Mouse (Mus musculus) heart, embryonic 14.5 days (tissue): Measurements from ENCODE around the gene Hoxb5. TPM values are rescaled to one million over a fixed set of nuclear protein-coding genes. Genes with fewer than 3 reads are reported as not detected.

ENCODE experiments used
- ATAC-seq: fragments of 200-750 bp; cut with Nextera tagmentation; 2 replicates; pipeline ENCODE4 v1.8.0; 2017; ENCODE audit warnings: low read depth, moderate TSS enrichment; ENCODE audit not compliant: insufficient number of reproducible peaks, insufficient read depth, low FRiP score
- H3K27ac ChIP-seq, 2 experiments: fragments of 200-500 bp in 1 of 2; fragments of 300-500 bp in 1 of 2; sonication (generic) in 1 of 2; replicated peaks in 1 of 2; 2 replicates each; pipeline ENCODE4 v1.5.1; 2012 to 2014; ENCODE audit warnings: low read depth in 2 of 2, low read length in 2 of 2, control low read depth in 1 of 2, mild to moderate bottlenecking in 1 of 2, mixed read lengths in 1 of 2; ENCODE audit not compliant: control insufficient read depth in 1 of 2, insufficient read depth in 1 of 2
- H3K27me3 ChIP-seq: fragments of 300-500 bp; sonication (generic); 2 replicates; pipeline ENCODE4 v1.6.1; 2014; ENCODE audit warnings: mild to moderate bottlenecking, low read length, control low read depth; ENCODE audit not compliant: control insufficient read depth, insufficient read depth
- H3K36me3 ChIP-seq: fragments of 300-500 bp; sonication (generic); 2 replicates; pipeline ENCODE4 v1.6.1; 2014; ENCODE audit warnings: mild to moderate bottlenecking, control low read depth, low read length, mixed read lengths; ENCODE audit not compliant: control insufficient read depth, insufficient read depth
- H3K4me1 ChIP-seq, 2 experiments: fragments of 200-500 bp in 1 of 2; fragments of 300-500 bp in 1 of 2; sonication (generic) in 1 of 2; 2 replicates each; pipeline ENCODE4 v1.6.1; 2012 to 2014; ENCODE audit warnings: low read length in 2 of 2, control low read depth in 1 of 2, mixed read lengths in 1 of 2; ENCODE audit not compliant: control insufficient read depth in 2 of 2, insufficient read depth in 2 of 2
- H3K4me2 ChIP-seq: fragments of 300-500 bp; sonication (generic); 2 replicates; pipeline ENCODE4 v1.6.1; 2014; ENCODE audit warnings: mild to moderate bottlenecking, low read length
- H3K4me3 ChIP-seq, 2 experiments: fragments of 200-500 bp in 1 of 2; fragments of 300-500 bp in 1 of 2; sonication (generic) in 1 of 2; 2 replicates each; pipeline ENCODE4 v1.5.1; 2012 to 2014; ENCODE audit warnings: low read length in 2 of 2, mild to moderate bottlenecking in 2 of 2, control low read depth in 1 of 2, low read depth in 1 of 2, moderate library complexity in 1 of 2; ENCODE audit not compliant: control insufficient read depth in 1 of 2, insufficient read depth in 1 of 2
- H3K9ac ChIP-seq: fragments of 300-500 bp; sonication (generic); 2 replicates; pipeline ENCODE4 v1.6.1; 2014; ENCODE audit warnings: mild to moderate bottlenecking, low read length
- H3K9me3 ChIP-seq: fragments of 300-500 bp; sonication (generic); 2 replicates; pipeline ENCODE4 v1.6.1; 2016; ENCODE audit warnings: low read length, control low read depth; ENCODE audit not compliant: control insufficient read depth
- WGBS: fragments of 180-500 bp; shearing (Covaris S2); extraction: QIAGEN DNeasy Blood & Tissue Kit; methylation state at CpG from one replicate; pipeline ENCODE4 v1.1.7; 2014; 5-methylcytosine and 5-hydroxymethylcytosine counted together
- polyA plus RNA-seq: library from polyadenylated mRNA; unstranded; fragments of >200 nt; fragmentation: Nextera tagmentation; extraction: Ambion mirVana; gene quantifications from 2 replicates; pipeline ENCODE4 v1.2.1, GENCODE M21; 2014

The Hoxb5 gene
- polyA plus RNA-seq, 1 experiment from 2014 or later, result 0.27 TPM

DNA sequence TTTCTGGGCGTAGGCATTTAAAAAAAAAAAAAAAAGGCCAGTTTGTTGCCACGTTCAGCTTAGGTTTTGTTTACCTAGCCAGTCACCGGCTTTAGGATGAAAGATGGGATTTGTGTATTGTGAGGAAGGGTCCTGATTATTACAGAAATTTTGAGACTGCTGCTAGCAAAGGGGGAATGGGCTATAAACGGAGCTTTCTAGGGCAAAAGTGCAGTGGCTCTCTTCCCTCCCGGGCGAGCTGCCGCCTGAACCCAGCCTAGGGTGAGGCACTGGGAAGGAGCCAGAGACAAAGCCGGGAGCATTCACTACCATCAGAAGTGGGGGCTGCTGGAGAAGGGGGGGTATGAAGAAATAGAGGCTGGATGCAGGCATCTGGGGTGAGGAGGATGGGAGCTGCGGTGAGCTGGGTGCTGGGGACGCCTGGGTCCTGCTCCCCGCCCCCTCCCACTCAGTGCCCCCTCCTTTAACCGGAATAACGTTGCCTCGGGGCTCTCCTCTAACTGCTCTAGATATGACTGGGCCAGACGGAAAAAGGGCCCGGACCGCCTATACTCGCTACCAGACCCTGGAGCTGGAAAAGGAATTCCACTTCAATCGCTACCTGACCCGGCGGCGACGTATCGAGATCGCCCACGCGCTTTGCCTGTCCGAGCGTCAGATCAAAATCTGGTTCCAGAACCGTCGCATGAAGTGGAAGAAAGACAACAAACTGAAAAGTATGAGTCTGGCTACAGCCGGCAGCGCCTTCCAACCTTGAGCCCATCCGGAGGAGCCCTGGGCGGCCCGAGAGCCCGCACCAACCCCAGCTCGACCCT lies 1.5 kb downstream of the Hoxb5 start:
- H3K4me3 ChIP-seq, result no peak overlapping the region
- no peak overlapping the region for H3K9ac ChIP-seq
- no peaks in the 10 kb centered on the region for H3K9me3 ChIP-seq
- no peak for ATAC-seq
- 2% methylated on average over 38 of the region's 38 CpGs for WGBS
- H3K4me1 ChIP-seq, result no peaks in the 10 kb centered on the region; a peak in 1 of 4 replicates
- H3K4me2 ChIP-seq, result peak overlapping the region; percentile 53; the same call in 1 of the 2 replicates
- H3K27ac ChIP-seq, result no peak overlapping the region
- H3K36me3 ChIP-seq, result no peaks in the 10 kb centered on the region
- peaks cover 100% of the 10 kb centered on the region for H3K27me3 ChIP-seq

DNA sequence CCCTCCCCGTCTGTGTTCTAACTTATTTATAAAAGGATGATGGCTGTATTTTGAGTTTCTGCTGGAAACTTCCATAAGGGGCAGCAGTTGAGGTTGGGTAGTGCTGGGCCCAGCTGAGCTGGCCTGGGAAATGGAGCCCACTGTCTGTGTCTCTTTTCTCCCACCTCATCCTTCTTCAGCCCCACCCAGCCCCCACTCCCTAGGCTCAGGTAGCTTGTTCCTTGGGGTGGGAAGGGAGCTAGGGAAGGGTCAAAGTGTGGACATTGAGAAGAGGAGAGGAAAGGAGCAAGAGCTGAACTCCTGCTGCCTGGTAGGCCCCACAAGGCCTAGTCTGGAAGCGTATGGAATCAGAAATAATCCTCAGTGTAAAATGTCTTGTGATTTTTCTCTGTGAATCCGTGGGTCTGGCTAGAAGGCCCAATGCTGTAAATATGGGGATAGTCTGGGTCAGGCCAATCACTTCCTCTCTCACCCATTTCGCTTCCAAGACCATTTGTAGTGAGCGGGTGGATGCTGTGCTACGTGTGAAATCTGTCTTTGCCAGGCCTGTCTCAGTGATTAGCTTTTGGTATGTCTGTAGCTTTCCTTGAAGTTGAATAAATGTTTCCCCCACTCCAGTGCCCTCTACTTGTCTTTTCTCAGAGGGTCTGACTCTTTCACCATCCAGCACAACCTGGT lies 2.5 kb downstream of the Hoxb5 start:
- no peak for ATAC-seq
- H3K9ac ChIP-seq, result no peak overlapping the region

DNA sequence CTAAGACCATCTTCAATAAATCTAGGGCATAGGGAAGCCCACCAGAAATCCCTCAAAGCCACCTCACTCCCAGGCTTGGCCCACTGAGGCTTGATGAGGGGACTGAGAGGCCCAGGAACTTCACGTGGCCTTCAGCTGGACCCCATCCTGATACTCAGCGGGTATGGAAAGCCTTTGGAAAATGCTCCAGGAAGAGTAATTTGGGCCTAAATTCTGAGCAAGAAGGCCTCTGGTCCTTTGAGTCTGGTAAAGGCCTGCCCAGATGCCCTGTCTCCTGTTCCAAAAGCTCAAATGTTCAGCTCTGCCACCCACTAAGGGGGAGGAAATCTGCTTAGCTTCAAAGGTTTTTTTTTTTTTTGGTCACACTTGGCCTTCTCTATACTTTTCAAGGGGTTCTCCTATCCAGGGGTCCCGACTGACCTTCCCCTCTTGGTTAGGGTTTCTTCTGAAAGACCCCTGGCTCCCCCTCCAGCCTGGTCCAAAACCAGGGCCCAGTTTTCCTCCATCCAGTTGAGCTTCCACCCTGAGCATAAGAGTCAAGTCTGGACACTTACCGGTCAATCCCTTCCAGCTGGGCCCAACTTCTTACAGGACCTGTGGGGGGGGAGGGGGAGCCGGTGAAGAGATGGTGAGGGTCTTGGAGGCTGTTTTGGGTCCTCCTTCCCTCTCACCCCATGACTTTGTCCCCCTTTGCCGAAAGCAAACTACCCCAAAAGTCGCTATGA lies 3.2 kb downstream of the Hoxb5 start:
- Histone ChIP-seq H3K27me3 (peaks cover 100% of the 10 kb centered on the region), H3K4me2 (no peak overlapping the region), H3K9me3 (no peaks in the 10 kb centered on the region), H3K4me3 (no peak overlapping the region), H3K9ac (no peak overlapping the region), H3K36me3 (no peaks in the 10 kb centered on the region), H3K4me1 (no peaks in the 10 kb centered on the region), H3K27ac (no peak overlapping the region)
- no peak for ATAC-seq
- WGBS, result 22% methylated on average over 7 of the region's 7 CpGs

More for the DNA sequence above, 2.5 kb downstream of the Hoxb5 start:
- Histone ChIP-seq H3K36me3 (no peaks in the 10 kb centered on the region), H3K27ac (no peak overlapping the region), H3K4me2 (no peak overlapping the region), H3K4me1 (no peaks in the 10 kb centered on the region), H3K9me3 (no peaks in the 10 kb centered on the region), H3K27me3 (peaks cover 100% of the 10 kb centered on the region), H3K4me3 (no peak overlapping the region)
- WGBS, result 55% methylated on average over 6 of the region's 6 CpGs

DNA sequence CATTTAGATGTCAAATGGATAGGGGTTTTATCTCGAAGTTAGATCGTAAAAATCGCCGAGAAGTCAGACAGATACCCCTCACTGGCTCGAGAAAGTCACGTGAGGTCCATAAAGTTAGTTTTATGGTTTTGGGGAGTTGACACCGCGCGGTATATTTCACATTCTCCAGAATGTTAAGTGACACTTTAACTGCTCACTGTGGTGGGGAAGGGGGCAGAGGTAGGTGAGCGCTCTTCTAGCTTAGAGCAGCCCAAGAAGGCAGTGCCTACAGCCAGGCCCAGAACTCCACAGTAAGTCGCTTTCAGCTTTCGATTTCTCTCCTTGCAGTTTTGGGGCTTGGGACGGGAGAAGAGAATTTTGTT lies 3.8 kb downstream of the Hoxb5 start:
- ATAC-seq, result no peak
- no peak overlapping the region for H3K4me3 ChIP-seq
- H3K27ac ChIP-seq, result no peak overlapping the region
- H3K9ac ChIP-seq, result no peak overlapping the region
- no peaks in the 10 kb centered on the region for H3K9me3 ChIP-seq
- H3K36me3 ChIP-seq, result no peaks in the 10 kb centered on the region
- peaks cover 100% of the 10 kb centered on the region for H3K27me3 ChIP-seq
- H3K4me1 ChIP-seq, result no peaks in the 10 kb centered on the region
- 13% methylated on average over 13 of the region's 13 CpGs for WGBS
- H3K4me2 ChIP-seq, result no peak overlapping the region

- 21% methylated on average over 4 of the region's 4 CpGs for WGBS
- Histone ChIP-seq H3K4me3 (no peak overlapping the region), H3K9me3 (no peaks in the 10 kb centered on the region), H3K27me3 (peaks cover 100% of the 10 kb centered on the region), H3K4me1 (no peaks in the 10 kb centered on the region), H3K4me2 (no peak overlapping the region), H3K9ac (no peak overlapping the region), H3K27ac (no peak overlapping the region), H3K36me3 (no peaks in the 10 kb centered on the region)
- no peak for ATAC-seq
These were observed 5.6 kb downstream of the Hoxb5 start for GRCm38 (mm10) chr11:96308763-96309162.

- Histone ChIP-seq H3K27ac (no peak overlapping the region), H3K27me3 (peaks cover 100% of the 10 kb centered on the region), H3K4me2 (no peak overlapping the region), H3K4me3 (no peak overlapping the region), H3K4me1 (no peaks in the 10 kb centered on the region), H3K9me3 (no peaks in the 10 kb centered on the region), H3K36me3 (no peaks in the 10 kb centered on the region), H3K9ac (no peak overlapping the region)
- ATAC-seq, result no peak
- 22% methylated on average over 4 of the region's 4 CpGs for WGBS
These were observed 6.2 kb downstream of the Hoxb5 start for GRCm38 (mm10) chr11:96309288-96309687.

- Histone ChIP-seq H3K4me3 (no peak overlapping the region), H3K9me3 (no peaks in the 10 kb centered on the region), H3K36me3 (no peaks in the 10 kb centered on the region), H3K27ac (no peak overlapping the region), H3K4me1 (no peaks in the 10 kb centered on the region), H3K4me2 (no peak overlapping the region), H3K9ac (no peak overlapping the region), H3K27me3 (peaks cover 100% of the 10 kb centered on the region)
- ATAC-seq, result no peak
- 9% methylated on average over 20 of the region's 20 CpGs for WGBS
These were observed 7.2 kb downstream of the Hoxb5 start for GRCm38 (mm10) chr11:96310183-96310938.
